Mouse (Mus musculus) megakaryocyte, adult 5-6 weeks (primary cell): Measurements from ENCODE around the gene Gtf2e1. TPM values are rescaled to one million over a fixed set of nuclear protein-coding genes. Genes with fewer than 3 reads are reported as not detected.

ENCODE experiments used
- ATAC-seq: 2 replicates; pipeline ENCODE4 v1.8.0; 2016; ENCODE audit warnings: mild to moderate bottlenecking, inconsistent platforms; ENCODE audit not compliant: poor library complexity, severe bottlenecking
- total RNA-seq, 2 experiments: library from RNA; stranded (forward) in 1 of 2; stranded (reverse) in 1 of 2; fragments of 153-499, 151-499 nt in 1 of 2; fragments of 221-1000, 200-1000 nt in 1 of 2; gene quantifications; 2 replicates each; pipeline versions ENCODE4 v1.2.3 to v1.2.4; 2015 to 2017

Gtf2e1 gene
- total RNA-seq (2015) (7.3 and 10.2 TPM in 2 replicates), total RNA-seq (2017) (14.4 and 14.6 TPM in 2 replicates)

DNA sequence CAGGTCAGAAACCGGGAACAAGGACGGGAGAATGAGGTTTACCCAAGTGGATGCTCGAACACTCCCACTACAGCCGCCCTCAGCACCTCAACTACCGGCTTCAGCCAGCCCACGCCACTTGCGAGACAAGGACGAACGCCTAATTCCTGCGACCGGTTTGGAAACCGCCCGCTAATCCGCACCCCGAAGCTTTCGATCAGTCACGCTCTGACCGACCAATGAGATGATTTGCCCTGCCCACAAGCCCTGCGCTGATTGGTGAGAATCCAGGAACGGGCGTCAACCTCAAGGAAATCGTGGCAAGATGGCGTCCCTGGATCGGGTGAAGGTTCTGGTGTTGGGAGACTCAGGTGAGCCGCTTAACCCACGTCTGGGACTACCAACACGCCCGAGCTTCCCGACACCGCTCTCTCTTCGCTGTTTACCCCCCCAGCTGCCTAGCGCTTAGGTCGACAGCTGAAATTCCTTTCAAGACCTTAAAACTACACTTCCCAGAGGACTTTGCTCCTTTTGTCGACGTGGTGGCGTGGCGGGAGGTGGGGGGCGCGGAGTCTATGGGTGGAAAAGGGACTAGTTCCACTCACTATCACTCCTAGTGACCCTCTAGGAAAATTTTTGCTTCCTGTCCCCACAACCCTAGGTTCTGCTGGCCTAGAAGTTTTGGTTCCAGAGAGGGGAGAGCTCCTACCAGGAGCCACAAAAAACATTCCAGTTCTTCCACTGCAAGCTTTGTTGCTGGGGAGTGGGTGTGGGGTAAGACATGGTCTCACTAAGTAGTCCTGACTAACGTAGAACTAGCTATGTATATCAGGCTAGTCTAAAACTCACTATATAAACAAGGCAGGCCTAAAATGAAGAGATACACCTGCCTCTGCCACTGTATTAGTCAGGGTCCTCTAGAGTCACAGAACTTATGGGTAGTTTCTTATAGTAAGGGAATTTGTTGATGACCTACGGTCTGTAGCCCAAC lies at the start of gene Gtf2e1, which contains the start of gene Rabl3:
Gene Gtf2e1, minus strand, starts transcription at position 179 of the 970 bp plus-strand sequence.
Gene Rabl3, plus strand, starts transcription at position 275 of the 970 bp plus-strand sequence.
- ATAC-seq = peak; percentile 96

DNA sequence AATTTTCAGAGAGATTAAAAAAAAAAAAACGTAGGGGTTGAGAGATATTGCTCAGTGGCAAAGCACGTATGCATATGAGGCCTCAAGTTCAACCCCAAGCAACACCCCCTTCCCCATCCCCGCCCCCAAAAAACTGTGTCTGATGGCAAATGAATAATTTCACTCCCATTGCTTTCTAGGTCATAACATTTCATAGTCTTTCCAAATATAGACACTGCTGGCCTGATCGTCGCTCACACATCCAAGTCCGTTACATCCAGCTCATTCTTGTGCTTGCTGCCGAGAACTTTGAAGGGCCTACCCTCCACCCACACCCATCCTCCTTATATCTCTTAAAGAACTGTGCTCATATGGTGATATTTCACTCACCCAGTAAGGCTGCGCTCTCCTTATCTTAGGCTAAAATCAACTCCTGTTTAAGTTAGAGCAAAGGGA lies 45.6 kb upstream of the Gtf2e1 start:
- no peak for ATAC-seq

DNA sequence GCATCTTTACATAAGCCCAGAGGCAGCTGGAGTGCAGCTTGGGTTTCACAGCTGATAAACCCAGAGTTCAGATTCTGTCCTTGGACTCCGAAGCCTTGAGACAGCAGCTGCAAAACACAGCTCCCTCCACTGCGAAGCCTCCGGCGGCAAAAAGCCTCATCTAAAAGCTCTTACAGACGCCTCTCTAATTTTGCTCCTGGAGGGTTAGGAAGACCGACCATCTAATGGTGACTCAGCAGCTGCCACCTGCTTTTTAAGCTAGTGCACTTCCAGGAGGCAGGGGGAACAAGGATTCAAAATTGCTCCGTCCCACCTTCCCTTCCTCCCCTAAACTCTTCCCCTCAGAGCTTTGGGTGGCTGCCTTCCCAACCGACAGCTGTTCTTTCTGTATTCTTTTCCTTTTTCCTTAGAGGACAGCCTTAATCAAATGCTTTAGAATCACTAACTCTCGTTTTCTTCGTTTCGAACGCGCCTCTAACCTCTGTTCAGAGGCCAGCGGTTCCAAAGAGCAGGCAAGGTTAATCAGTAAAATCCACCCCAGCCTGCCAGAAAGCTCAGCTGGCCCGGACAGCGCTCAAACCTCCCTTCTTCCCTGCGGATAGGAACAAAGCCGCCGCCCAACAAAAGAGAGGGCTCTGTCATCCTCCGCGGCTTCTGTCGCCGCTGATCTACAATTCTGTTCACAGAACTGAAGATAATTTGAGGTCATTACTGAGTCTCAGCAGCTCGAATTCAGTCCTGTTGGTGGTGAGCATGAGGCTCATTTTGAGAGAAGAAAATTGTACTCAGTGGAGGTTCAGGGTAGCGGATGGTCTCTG lies 44.8 kb upstream of the Gtf2e1 start:
- no peak for ATAC-seq

DNA sequence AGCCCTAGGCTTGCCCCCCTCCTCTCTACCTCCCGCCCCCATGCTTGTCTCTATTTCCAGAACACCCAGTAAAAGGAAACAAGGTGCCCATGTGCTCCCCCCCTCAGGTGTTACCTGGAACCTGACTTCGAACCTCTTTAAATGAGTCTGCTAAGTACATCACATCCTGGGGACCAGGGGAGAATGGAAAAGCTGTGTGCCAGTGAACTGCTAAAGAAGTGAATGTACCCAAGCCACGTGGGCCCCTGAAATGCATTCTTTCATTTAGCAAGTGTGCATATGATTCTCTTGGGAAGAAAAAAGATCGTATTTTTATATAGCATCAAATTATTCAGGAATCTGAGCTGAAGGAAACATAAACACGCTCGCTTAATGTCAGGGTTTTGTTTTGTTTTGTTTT lies 44.2 kb upstream of the Gtf2e1 start:
- ATAC-seq = no peak

DNA sequence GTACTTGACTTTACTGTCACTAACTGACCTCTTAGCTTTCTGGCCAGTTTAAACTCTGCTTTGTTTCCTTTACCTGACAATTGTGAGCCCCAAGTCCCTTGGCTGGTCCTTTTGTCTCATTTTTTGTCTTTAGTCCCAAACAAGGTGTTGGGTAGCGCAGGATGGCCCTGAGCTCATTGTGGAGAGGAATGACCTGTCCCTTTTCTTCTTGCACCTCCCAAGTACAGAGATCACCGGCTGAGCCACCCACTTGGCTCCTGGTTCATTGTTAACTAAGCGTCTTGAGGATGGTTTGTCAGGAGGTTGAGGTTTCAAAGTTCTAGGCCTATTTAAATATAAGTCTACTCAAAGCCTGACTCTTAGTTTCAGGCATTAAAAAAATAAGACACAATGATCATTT lies 43.7 kb upstream of the Gtf2e1 start:
- ATAC-seq = no peak

DNA sequence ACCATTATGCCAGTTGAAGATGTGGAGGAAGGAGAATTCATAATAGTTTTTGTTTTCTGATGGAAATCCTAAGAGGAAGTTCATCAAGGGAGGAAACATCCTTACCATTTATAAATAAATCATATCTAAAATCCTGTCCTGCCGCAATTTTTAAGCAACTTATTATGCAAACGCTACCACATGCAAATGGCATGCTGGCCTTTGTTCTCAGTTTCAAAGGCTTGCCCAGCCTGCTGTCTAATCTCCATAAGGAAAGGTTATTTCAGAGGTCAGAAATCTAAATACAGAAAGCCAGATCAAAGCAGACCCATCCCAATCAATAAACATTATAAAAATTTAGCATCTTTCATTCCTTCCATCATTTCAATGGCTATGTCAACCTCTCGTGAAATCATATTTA lies 42.3 kb upstream of the Gtf2e1 start:
- ATAC-seq = no peak

DNA sequence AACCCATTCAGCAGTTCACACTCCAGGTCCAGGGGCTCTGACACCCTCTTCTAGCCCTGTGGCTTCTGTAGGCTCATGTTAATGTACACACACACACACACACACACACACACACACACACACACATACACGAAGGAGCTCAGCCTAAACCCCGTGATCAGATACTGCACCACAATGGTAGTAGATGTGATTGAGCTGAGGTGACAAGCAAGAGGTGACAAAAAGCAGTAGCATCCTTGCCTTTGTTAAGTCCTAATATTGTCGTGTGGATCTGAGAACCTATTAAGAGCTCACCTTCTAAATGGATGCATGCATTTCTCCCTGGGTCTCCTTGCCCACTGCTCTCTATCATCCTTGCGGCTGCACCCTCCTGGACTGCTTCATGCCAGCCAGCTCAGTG lies 41.1 kb upstream of the Gtf2e1 start:
- no peak for ATAC-seq

DNA sequence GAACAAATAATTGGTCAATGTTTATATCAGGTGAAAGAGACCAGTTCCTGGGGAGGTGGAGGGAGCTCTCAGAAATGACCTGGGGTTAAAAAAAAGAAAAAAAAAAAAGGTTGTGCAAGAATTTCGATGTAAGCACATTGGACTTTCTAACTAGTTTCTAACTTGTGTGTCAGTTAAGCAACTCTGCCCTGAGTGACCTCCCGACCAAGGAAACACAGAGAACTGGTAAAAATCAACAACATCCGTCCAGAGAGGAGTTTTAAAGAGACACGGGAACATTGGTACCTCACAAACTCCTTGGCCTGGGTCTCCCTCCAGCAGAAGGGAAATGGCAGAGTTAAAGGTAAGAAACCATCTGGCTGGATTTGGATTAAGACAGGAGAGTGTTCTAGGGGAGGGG lies 40.4 kb upstream of the Gtf2e1 start, which contains the start of gene Hgd:
Gene Hgd, plus strand, starts transcription at position 160 of the 400 bp plus-strand sequence.
- ATAC-seq = no peak

DNA sequence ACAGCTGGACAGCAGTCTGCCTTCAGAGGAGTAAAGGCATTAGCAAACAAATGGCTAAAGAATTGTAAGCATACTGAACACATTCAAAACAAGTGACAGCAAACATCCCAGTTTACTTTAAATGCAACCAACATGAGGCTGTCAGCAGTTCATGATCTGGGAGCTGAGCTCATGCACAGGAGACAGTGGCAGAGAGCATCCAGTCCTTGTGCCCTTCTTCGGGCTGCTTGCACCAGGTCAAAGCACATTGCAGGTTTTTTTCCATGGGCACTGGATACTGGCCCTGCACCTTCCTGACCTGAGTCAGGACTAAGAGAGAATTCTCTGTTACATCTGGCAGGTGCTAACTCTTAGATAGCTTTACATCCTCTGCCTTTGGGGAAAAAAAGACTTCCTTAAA lies 40.0 kb upstream of the Gtf2e1 start:
- ATAC-seq = no peak

DNA sequence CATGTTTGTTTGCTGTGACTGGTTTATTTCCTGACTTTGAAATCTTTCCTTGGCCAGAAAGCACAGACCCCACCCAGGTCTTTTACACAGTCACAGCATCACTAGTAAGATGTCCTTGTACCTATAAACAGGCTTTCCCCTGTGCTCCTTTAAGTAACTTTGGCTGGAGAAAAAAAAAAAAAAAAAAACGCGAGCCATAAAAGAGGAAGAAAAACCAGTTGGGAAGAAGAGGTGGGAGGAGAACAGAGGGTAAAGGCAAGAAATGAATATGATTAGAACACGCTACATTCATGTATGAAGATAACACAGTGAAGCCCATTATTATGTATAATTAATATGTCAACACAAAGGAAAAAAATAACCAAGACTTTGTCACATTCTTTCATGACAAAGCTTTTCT lies 35.7 kb upstream of the Gtf2e1 start:
- no peak for ATAC-seq

DNA sequence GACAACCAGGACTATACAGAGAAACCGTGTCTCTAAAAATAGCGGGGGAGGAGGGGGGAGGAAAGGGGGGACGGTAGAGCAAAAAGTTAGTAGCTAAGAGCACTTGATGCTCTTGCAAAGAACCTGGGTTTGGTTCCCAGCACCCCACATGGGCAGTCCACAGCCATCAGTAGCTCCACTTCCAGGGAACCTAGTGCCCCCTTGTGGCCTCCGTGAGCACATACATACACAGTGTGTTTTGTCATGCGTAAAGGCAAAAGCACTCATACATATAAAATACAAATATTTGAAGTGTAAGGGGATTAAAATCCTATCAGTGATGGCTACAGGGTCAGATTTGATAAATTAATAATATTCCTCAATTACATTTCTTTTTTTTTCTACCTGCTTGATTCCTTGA lies 33.5 kb upstream of the Gtf2e1 start:
- no peak for ATAC-seq

DNA sequence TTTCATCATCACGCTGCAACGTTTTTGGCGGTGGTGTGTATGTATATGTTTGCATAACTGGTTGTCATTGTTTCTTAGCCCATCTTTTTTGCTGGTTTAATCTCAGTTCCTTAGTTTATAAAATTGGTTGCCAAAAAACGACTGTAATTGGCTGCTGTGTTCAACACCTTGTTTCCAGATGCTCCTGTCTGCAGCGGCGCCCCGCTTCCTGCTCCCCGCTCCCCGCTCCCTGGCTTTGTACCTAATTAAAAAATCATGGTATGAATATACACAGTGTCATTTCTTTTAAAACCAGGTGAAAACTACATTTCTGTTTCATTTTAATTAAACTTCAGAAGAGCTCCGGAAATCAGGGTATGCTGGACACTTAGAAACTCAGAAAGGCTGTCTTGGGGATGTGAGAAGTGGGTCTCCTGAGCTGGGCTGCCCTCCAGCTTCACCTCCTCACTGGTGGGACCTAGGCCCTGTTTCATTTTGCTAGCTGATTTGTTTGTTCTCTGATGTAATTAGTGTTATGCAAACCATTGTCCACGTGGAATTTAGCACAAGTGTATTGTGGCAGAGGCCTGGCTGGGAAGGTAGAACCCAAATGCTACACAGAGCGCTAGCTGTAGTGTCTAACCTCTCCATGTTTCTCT lies 32.6 kb upstream of the Gtf2e1 start:
- ATAC-seq = no peak

DNA sequence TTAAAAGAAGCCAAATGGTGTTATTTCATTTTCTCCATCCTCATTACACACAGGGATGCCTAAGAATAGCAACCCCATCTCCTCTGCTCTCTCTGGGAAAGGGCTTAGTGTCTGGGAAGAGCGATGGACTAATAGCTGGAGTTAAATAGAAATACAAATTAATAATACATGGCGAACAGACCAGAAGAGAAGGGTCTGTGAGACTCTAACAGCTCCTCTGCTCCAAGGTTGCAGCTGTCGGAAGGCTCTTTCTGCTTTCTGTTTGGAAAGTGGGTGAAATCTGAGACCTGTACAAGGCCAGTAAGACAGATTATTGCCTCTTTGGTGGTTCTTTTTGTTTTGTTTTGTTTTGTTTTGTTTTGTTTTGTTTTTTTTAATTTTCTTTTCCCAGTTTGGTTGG lies 32.0 kb upstream of the Gtf2e1 start:
- ATAC-seq = no peak

DNA sequence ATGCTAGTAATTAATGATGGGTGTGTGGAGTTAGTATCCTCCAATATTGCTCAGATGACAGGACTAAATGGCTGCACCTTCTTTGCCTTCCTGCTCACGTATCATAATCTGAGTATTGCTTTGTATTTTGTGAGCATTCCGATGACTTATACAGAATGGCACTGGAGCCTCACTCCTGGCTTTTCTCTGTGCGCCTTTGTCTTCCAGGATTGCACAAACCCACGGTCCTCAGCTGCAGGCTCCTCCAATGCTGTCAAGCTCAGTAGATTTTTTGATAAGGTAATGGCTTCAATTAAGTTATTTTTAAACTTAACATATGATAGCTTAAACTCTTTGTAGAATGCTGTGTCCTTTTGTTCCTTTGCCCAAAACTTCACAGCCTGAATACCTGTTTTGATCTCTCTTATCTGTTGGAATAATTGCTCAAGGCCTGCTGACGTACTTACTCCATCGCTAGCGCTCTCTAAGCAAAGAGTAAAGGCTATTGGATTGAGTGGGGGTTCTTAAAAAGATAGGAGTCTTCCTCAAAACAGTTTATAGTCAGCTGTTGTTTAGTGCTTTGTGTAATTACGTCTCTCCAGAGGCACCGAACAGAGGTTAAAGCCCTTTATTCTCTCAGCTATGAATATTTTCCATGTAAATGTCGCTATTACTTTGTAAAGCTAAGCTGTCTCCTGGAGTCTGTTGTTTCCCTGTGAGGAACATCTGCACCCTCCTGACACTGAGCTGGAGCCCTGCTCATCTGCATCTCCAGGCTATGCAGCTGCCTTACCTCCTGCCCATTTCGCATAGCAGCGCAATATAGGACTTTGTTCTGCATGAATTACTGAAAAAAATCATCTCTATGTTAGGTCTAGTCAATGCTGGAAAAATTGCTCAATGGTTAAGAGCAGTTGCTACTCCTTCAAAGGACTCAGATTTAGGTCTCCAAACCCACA lies 27.8 kb upstream of the Gtf2e1 start:
- no peak for ATAC-seq

DNA sequence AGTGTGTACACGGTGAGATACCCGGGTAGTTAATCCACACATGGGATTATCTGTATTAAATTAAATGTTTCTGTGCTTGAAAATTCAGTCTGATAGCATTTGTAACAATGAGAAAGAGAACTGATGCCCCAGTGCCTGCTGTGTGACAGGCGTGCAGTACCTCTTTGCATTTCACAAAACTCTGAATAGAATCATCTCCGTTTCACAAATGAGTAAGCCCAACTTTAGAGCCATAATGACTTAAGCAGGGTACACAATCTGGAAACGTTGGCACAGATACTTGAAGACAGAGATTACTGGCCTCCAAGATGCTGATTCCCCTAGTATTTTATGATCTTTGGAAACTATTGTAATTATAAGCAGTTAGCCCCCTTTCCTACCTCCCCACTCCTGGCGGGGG lies 26.5 kb upstream of the Gtf2e1 start:
- no peak for ATAC-seq

DNA sequence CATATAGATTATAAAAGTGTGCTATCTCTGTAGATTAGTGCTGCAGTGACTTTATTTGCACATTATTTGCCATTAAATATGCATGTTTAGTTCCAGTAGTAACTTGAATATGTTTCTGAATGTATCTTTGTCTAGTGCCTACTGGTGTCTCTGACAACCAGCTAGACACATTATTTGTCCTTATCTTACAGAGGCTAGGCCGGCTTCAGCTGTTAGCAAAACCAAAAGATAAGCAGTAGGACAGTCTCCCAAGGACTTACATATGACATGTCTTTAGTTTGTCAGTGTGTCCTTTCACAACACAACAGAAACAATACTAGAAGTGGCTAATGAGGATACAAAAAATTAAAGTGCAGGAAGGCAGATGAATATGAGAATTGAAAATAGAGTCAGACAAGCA lies 25.5 kb upstream of the Gtf2e1 start:
- no peak for ATAC-seq

DNA sequence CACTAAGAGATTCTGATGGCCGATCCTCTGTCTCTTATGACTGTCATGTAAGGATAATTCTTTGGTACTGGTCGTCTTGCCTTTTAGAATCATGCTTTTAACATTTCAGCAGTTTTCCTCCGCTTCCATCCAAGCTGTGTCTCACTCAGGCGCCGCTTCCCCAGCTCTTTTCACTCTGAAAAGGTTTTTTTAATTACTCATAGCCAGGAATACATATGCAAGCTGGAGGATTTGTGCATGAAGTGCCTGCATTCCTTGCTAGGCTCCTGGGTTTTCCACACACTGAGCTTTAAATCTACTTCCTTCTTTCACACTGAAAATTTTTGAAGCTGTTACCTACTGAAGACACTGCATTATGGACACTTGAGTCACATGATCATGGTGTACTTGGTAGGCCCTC lies 23.4 kb upstream of the Gtf2e1 start:
- ATAC-seq = no peak

DNA sequence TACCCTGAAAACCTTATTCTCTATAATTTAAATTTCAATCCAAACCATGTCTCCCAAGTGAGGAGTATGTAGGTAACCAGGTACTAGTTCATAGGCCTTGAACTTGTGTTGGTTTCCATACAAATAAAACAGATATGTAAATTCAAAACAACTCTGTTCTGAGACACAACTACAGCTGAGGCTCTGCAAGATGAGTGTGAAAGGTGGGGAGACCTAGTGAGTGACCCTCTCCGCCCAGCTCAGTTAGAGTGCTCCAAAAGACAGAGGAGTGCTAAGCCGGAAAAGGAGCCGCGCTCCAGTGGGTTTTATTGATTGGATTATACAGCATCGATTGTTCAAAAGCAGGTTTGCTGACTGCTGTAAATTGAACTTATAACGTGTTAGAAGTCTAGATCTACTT lies 22.8 kb upstream of the Gtf2e1 start:
- no peak for ATAC-seq

DNA sequence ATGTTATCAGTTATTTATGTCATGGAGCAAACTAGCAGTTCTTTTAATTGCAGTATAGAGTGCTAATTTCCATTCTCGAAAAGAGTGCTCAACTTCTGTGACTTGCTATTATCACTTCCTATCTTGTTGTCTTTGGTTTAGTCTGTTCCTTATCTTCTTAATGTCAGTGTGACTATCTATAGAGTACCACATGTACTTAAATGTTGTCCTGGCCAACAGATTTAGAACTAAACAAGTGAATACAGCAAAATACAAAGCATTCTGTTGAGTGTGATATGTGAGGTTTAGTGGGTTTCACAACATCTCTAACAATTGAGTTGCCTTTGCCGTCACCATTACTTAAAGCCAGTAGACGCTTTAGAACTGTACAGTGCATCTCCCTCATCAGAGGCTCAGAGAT lies 13.2 kb upstream of the Gtf2e1 start:
- ATAC-seq = no peak

DNA sequence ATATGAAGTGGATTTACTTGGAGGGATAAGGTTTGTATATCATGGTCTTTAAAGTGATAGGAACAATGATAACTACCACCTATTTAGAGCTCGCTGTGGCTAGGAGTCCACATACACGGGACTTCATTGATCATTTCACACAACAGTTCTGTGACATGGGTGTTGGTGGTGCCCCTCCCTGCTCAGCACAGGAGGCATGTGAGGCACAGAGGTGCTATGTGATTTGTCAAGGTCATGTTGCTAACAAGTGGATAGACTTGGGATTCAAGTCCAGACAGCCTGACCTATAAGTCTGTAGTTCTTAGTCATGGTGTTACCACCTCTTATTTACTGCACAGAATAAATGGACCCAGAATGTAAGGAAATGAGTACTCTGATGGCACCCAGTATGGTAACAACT lies 11.4 kb upstream of the Gtf2e1 start:
- no peak for ATAC-seq
